Mouse (Mus musculus) MEL (cell line): ENCODE measurements around the gene Snrnp35. TPM values are rescaled to one million over a fixed set of nuclear protein-coding genes. Genes with fewer than 3 reads are reported as not detected.

ENCODE experiments used
- DNase-seq: peaks from one replicate; pipeline ENCODE4 v3.0.0; 2011; ENCODE audit warnings: low read depth, low spot score
- H3K27ac ChIP-seq: 2 replicates; pipeline ENCODE4 v1.5.1; 2012; ENCODE audit warnings: low read depth, mild to moderate bottlenecking, control low read depth, low read length, moderate library complexity; ENCODE audit not compliant: control insufficient read depth
- H3K27me3 ChIP-seq, 2 experiments: fragments of 150-350 bp in 1 of 2; sonication (generic) in 1 of 2; 2 replicates each; pipeline ENCODE4 v1.6.1; 2012; ENCODE audit warnings: low read length in 2 of 2, mild to moderate bottlenecking in 2 of 2, improper control_type of control experiment in 1 of 2, moderate library complexity in 1 of 2; ENCODE audit not compliant: insufficient read depth in 2 of 2, control insufficient read depth in 1 of 2
- H3K36me3 ChIP-seq, 2 experiments: 2 replicates each; pipeline ENCODE4 v1.6.1; 2012 to 2014; ENCODE audit warnings: low read length in 2 of 2, improper control_type of control experiment in 1 of 2, inconsistent platforms in 1 of 2, mild to moderate bottlenecking in 1 of 2; ENCODE audit not compliant: insufficient read depth in 2 of 2, control insufficient read depth in 1 of 2
- H3K4me1 ChIP-seq, 2 experiments: fragments of 150-350 bp in 1 of 2; sonication (generic) in 1 of 2; 2 replicates each; pipeline ENCODE4 v1.6.1; 2012; ENCODE audit warnings: low read length in 2 of 2, improper control_type of control experiment in 1 of 2, mild to moderate bottlenecking in 1 of 2; ENCODE audit not compliant: insufficient read depth in 2 of 2, control insufficient read depth in 1 of 2
- H3K4me3 ChIP-seq, 2 experiments: fragments of 150-350 bp in 1 of 2; sonication (generic) in 1 of 2; 2 replicates each; pipeline ENCODE4 v1.5.1; 2012; ENCODE audit warnings: low read depth in 2 of 2, low read length in 2 of 2, mild to moderate bottlenecking in 2 of 2, moderate library complexity in 2 of 2, control low read depth in 1 of 2, improper control_type of control experiment in 1 of 2; ENCODE audit not compliant: control insufficient read depth in 1 of 2, insufficient read depth in 1 of 2
- H3K79me2 ChIP-seq: 2 replicates; pipeline ENCODE4 v1.6.1; 2012; ENCODE audit warnings: mild to moderate bottlenecking, low read length, moderate library complexity; ENCODE audit not compliant: control insufficient read depth, poor library complexity, insufficient read depth
- H3K9ac ChIP-seq: 2 replicates; pipeline ENCODE4 v1.6.1; 2012; ENCODE audit warnings: low read depth, mild to moderate bottlenecking, control low read depth, low read length, moderate library complexity; ENCODE audit not compliant: control insufficient read depth, poor library complexity, severe bottlenecking
- H3K9me3 ChIP-seq: fragments of 150-350 bp; sonication (generic); replicated peaks from 2 replicates; pipeline ENCODE4 v1.6.1; 2012; ENCODE audit warnings: mild to moderate bottlenecking, low read length, improper control_type of control experiment, moderate library complexity; ENCODE audit not compliant: insufficient read depth
- ETS1 ChIP-seq: IDR thresholded peaks from 2 replicates; pipeline ENCODE4 v1.6.1; 2012; ENCODE audit warnings: low read depth, mild to moderate bottlenecking, inconsistent platforms, low read length, improper control_type of control experiment, moderate library complexity
- GABPA ChIP-seq: IDR thresholded peaks from 2 replicates; pipeline ENCODE4 v1.6.1; 2012; ENCODE audit warnings: low read depth, mild to moderate bottlenecking, inconsistent platforms, low read length, improper control_type of control experiment, moderate library complexity
- JUND ChIP-seq: IDR thresholded peaks from 2 replicates; pipeline ENCODE4 v1.6.1; 2011; ENCODE audit warnings: low read depth, mild to moderate bottlenecking, improper control_type of control experiment, low read length
- KAT2A ChIP-seq: conservative IDR thresholded peaks from 2 replicates; pipeline ENCODE4 v1.6.1; 2012; ENCODE audit warnings: low read depth, low read length, improper control_type of control experiment, inconsistent platforms
- MAZ ChIP-seq: IDR thresholded peaks from 2 replicates; pipeline ENCODE4 v1.6.1; 2012; ENCODE audit warnings: low read depth, mild to moderate bottlenecking, inconsistent platforms, low read length, improper control_type of control experiment
- MEF2A ChIP-seq: IDR thresholded peaks from 2 replicates; pipeline ENCODE4 v1.6.1; 2014; ENCODE audit warnings: low read depth, mild to moderate bottlenecking, inconsistent platforms, low read length, improper control_type of control experiment; ENCODE audit not compliant: poor library complexity, insufficient replicate concordance, severe bottlenecking; ENCODE audit errors: extremely low read depth
- MYB ChIP-seq: IDR thresholded peaks from 2 replicates; pipeline ENCODE4 v1.6.1; 2011; ENCODE audit warnings: mild to moderate bottlenecking, low read depth, low read length, improper control_type of control experiment
- NELFE ChIP-seq: IDR thresholded peaks from 2 replicates; pipeline ENCODE4 v1.6.1; 2011; ENCODE audit warnings: low read depth, low read length, improper control_type of control experiment
- NRF1 ChIP-seq: IDR thresholded peaks from 2 replicates; pipeline ENCODE4 v1.6.1; 2014; ENCODE audit warnings: low read depth, mild to moderate bottlenecking, inconsistent platforms, low read length, improper control_type of control experiment, moderate library complexity; ENCODE audit not compliant: poor library complexity, insufficient read depth, severe bottlenecking
- POLR2AphosphoS5 ChIP-seq: IDR thresholded peaks from 2 replicates; pipeline ENCODE4 v1.6.1; 2012; ENCODE audit warnings: low read depth, borderline replicate concordance, mild to moderate bottlenecking, inconsistent platforms, low read length, moderate library complexity, mixed read lengths
- TAL1 ChIP-seq: IDR thresholded peaks from 2 replicates; pipeline ENCODE4 v1.6.1; 2012; ENCODE audit warnings: mild to moderate bottlenecking, inconsistent platforms, low read length, moderate library complexity, mixed read lengths
- UBTF ChIP-seq: IDR thresholded peaks from 2 replicates; pipeline ENCODE4 v1.6.1; 2012; ENCODE audit warnings: low read depth, mild to moderate bottlenecking, inconsistent platforms, low read length, improper control_type of control experiment, moderate library complexity, borderline replicate concordance; ENCODE audit not compliant: insufficient read depth
- USF1 ChIP-seq: IDR thresholded peaks from 2 replicates; pipeline ENCODE4 v1.6.1; 2014; ENCODE audit warnings: low read depth, mild to moderate bottlenecking, inconsistent platforms, low read length, improper control_type of control experiment, moderate library complexity
- USF2 ChIP-seq, 2 experiments: IDR thresholded peaks; 2 replicates each; pipeline ENCODE4 v1.6.1; 2011 to 2012; ENCODE audit warnings: improper control_type of control experiment in 2 of 2, low read length in 2 of 2, borderline replicate concordance in 1 of 2, inconsistent platforms in 1 of 2, low read depth in 1 of 2, mild to moderate bottlenecking in 1 of 2; ENCODE audit not compliant: insufficient read depth in 1 of 2
- ZKSCAN1 ChIP-seq: IDR thresholded peaks from 2 replicates; pipeline ENCODE4 v1.6.1; 2012; ENCODE audit warnings: low read depth, mild to moderate bottlenecking, inconsistent platforms, low read length, improper control_type of control experiment, moderate library complexity
- ZMIZ1 ChIP-seq: IDR thresholded peaks from 2 replicates; pipeline ENCODE4 v1.6.1; 2012; ENCODE audit warnings: low read depth, mild to moderate bottlenecking, inconsistent platforms, low read length, improper control_type of control experiment, moderate library complexity
- ZNF384 ChIP-seq: IDR thresholded peaks from 2 replicates; pipeline ENCODE4 v1.6.1; 2012; ENCODE audit warnings: low read depth, mild to moderate bottlenecking, inconsistent platforms, low read length, improper control_type of control experiment
- polyA plus RNA-seq, 2 experiments: library from polyadenylated mRNA; stranded (reverse) in 1 of 2; unstranded in 1 of 2; fragments of >175 nt in 1 of 2; fragments of >200 nt in 1 of 2; gene quantifications; 2 replicates each; pipeline versions ENCODE4 v1.2.1 to v1.2.4; 2012; ENCODE audit warnings: low replicate concordance in 2 of 2, low read depth in 1 of 2; ENCODE audit not compliant: insufficient read length in 2 of 2, insufficient read depth in 1 of 2, missing spikeins in 1 of 2
- total RNA-seq: library from RNA; depleted of rRNA; stranded (reverse); fragments of 300-350 nt; gene quantifications from 2 replicates; pipeline ENCODE4 v1.2.3, GENCODE M21; 2012

Snrnp35 gene
- total and polyA plus RNA-seq, 3 experiments, result 11.7 to 18.3 TPM; not detected in 1

DNA sequence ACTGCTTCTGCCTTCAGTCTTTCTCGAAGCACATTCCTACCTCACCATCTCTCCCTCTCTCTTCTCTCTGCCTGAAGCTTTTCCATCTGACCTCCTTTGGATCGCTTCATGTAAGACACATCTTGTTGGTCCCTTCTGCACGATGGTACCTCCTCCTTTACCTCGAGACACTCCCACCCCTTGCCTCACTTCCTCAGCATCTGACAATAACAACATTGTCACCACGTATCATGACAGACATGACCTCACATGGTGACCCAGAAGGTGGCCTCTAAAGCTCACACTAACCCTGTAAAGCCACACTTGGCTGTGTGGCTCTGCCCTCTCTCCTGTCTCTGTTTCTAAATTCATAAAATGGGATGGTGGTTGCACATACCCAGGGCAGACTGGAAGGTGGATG, 32.9 kb downstream of the Snrnp35 start:
- Histone ChIP-seq H3K36me3 (no peaks in the 10 kb centered on the region), H3K4me3 (no peak overlapping the region), H3K9ac (no peak overlapping the region), H3K9me3 (no peaks in the 10 kb centered on the region), H3K27ac (no peak overlapping the region)
- DNase-seq, result no peak
- TF ChIP-seq GABPA (no peak), JUND (no peak), MEF2A (no peak)
- TF ChIP-seq, all 39 proteins: peak for 0
- no peaks in the 10 kb centered on the region for H3K79me2 ChIP-seq
- no peaks in the 10 kb centered on the region for H3K27me3 ChIP-seq
- H3K4me1 ChIP-seq, result no peaks in the 10 kb centered on the region

DNA sequence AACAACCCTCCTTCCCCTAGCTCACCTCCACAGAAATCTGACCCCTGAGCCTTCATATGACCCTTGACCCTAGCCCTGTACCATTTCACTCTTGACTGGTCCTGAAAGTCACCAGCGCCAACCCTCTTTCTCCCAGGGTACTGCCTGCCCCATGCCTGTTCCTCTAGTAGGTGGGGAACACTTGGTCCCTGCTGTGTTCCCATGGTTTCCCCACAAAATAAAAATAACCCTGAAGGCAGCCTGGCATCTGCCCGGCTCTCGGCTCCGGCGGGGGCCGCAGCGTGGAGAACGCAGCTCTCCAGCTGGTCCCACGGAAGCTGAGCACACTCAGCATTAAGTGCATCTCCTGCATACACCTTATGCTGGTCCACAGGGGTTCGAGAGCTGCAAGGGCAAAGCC, 35.7 kb downstream of the Snrnp35 start:
- Histone ChIP-seq H3K9me3 (no peaks in the 10 kb centered on the region), H3K9ac (no peak overlapping the region), H3K79me2 (no peaks in the 10 kb centered on the region), H3K27me3 (no peaks in the 10 kb centered on the region), H3K4me3 (no peak overlapping the region), H3K27ac (no peak overlapping the region), H3K4me1 (no peaks in the 10 kb centered on the region), H3K36me3 (no peaks in the 10 kb centered on the region)
- no peak for DNase-seq
- TF ChIP-seq ZMIZ1 (no peak), ETS1 (no peak), MAZ (no peak), KAT2A (no peak), USF2 (IDR thresholded peaks at IDR 0.05; ENCODE audit: borderline replicate concordance in 1 of 2, insufficient read depth in 1 of 2, low read depth in 1 of 2, low read length in 2 of 2) (no peak), ZNF384 (no peak), ZKSCAN1 (no peak), MYB (no peak), NELFE (no peak), POLR2AphosphoS5 (no peak), TAL1 (no peak), USF1 (no peak), NRF1 (no peak), UBTF (no peak)
